Mouse (Mus musculus) cerebellum, adult 18-20 months (tissue): ENCODE results near the gene Htr7.
A peak's percentile ranks its signal among the peaks of the same experiment; 100 is the strongest.

Experiments used
- DNase-seq, 2 experiments: peaks; one replicate each; pipeline ENCODE4 v3.0.0; 2021

Htr7 gene

GRCm38 (mm10) chr19:35955698-35956097, 101.6 kb downstream of the Htr7 start:
- no peak for DNase-seq

- DNase-seq = peak in 1 of 2 experiments; percentile 3
Observed at GRCm38 (mm10) chr19:35949888-35950287, 107.4 kb downstream of the Htr7 start.

- DNase-seq = no peak
Observed at GRCm38 (mm10) chr19:35924961-35925495, 132.3 kb downstream of the Htr7 start.

DNA sequence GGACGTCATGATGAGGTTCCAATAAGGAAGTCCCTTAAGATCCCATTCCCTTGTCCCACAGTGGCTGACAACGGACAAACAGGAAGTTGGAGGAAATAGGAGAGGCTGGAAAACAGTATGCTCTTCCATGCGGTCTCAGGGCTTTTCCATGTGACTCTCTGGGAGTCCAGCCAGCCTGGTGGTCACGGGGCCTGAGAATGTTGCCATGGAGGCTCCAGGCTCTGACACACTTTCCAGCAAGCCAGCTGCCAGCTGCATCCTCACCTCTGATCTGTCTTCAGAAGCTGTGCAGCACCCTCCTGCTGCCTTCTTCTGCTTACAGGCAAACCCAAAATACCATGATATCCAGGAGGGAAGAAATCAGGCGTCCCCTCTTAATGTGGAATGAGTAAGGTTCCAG, 132.9 kb downstream of the Htr7 start:
- peak; percentile 38 to 47 for DNase-seq
